Mouse (Mus musculus): ENCODE measurements around the gene Kcnma1.

Gene Kcnma1

DNA sequence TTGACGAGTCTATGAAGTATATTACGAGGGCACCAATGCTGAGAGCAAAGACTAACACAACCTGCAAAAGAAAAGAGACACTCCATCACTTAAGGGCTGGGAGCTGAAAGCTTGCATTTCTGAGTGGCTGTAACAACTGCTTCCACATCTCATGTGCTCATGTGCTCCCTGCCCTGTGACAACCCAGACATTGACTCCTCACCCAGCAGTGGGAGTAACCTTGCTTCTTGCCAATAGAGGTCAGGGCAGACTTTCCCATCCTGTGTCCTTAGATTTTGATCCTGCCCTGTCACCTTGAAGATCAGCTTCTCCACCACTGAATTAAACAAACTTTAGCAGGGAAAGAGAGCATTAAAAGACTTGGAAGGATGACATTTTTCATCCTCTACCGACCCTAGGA is 364.2 kb downstream of the Kcnma1 start:
- CTCF ChIA-PET = no interaction called here
- POLR2A ChIA-PET = interaction anchor here in 1 of 4 experiments (0.6 kb wide), 1 partner anchor 468 kb away, joined by 3 read pairs; no protein-coding TSS in a partner anchor

DNA sequence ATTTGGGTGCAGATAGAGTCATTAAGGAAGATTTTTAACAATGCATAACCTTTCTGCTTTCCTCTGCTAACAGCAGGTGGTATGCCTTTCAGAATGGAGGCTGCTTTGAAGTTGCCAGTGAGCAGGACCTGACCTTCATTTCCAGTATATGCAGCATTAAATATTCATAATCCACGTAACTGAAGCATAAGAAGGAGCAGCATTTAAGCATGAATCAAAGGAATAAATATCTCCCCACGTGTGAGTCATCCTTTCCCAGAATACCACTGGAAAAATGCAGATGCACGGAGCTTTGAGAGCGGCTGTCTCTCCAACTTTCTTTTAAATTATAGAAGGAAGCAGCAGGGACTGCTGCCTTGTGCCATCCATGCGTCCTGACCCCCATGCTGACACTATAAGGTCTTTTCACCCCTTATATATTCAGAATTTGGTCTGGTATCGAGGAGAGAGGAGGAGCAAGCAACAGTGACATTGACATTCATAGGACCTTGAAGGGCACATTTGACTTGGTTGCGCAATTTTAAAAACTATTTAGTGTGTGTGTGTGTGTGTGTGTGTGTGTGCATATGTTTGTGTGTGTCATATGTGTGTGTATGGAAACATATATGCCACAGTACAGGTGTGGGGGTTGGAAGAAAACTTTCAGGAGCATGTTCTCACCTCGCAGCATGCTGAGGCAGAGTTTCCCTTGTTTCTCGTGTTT is 368.8 kb downstream of the Kcnma1 start:
- POLR2A ChIA-PET = no interaction called here
- CTCF ChIA-PET = no interaction called here

GRCm38 (mm10) chr14:23643162-23643561 is 371.1 kb downstream of the Kcnma1 start:
- ChIA-PET POLR2A (no interaction called here), CTCF (no interaction called here)

DNA sequence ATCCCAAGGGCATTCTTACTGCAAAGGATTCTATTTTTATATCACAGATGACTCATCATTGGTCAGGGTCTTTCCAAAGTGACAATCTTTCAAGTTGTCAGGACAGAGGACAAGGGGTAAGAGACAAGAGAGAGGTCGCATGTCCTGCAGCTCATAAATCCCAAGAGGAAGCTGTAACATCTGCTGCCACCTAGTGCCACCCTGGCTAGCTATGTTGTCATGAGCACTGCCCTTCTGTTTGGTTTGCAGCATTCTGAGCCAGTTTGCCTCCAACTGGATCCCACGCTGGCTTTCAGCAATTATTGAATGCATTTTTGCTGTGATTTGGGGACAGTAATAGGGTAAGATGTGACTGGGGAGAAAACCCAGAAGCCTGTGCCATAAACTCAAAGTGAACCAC is 373.6 kb downstream of the Kcnma1 start:
- CTCF ChIA-PET = no interaction called here
- POLR2A ChIA-PET = no interaction called here

DNA sequence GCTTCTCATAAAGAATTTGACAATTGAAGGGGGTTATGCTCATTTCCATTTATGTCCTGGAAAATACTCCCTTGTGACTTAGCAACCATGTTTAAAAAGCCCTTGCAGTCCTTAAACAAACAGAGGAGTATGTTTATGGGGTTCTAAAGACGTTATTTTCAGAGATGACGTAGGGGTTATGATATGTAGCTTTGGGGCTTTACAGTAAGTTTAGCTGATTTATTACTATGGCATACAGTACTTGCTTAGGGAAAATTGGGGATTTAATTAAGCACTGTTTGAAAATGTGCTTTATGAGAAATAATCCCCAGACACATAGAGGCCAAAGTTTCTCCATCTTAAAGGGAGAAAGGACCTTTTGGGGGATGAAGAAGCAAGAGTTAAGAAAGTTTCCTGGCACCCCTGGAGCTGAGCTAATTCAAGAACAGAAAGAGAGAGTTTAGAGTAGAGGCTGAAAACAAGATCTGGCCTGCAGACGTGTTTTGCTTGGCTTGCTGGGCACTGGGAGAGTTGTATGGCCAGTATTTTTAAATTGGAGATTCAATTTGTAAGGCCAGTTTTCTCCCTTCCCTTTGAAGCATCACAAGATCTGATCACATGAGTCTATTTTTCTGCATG is 376.1 kb downstream of the Kcnma1 start:
- ChIA-PET POLR2A (no interaction called here), CTCF (interaction anchor here in 1 of 4 experiments (0.7 kb wide), 1 partner anchor 108 kb away, joined by 3 read pairs; no protein-coding TSS in a partner anchor)

- ChIA-PET POLR2A (no interaction called here), CTCF (interaction anchor here in 1 of 4 experiments (1.5 kb wide), 1 partner anchor 424 kb away, joined by 3 read pairs; no protein-coding TSS in a partner anchor)
Measured at GRCm38 (mm10) chr14:23635903-23636302, 378.4 kb downstream of the Kcnma1 start.

- CTCF ChIA-PET = no interaction called here
- POLR2A ChIA-PET = no interaction called here
Measured at GRCm38 (mm10) chr14:23633011-23633595, 381.2 kb downstream of the Kcnma1 start.

DNA sequence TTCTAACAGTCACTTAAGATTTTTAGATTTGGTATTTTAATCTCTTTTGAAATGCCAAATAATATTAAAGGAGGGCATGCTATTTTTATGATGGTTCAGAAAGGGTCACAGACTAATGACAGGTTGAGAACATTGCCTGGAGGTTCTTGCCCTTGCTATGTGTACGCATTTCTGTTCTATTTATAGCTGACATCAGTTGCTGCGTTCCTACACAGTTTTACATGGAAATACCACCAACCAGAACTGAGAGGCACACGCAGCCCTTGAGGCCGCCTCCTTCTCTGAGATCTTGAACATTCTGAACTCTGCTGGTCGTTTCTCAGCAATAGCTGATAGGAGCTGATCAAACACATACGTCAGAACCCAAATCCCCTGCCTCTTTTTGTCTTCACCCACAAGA is 387.4 kb downstream of the Kcnma1 start:
- ChIA-PET CTCF (no interaction called here), POLR2A (no interaction called here)

DNA sequence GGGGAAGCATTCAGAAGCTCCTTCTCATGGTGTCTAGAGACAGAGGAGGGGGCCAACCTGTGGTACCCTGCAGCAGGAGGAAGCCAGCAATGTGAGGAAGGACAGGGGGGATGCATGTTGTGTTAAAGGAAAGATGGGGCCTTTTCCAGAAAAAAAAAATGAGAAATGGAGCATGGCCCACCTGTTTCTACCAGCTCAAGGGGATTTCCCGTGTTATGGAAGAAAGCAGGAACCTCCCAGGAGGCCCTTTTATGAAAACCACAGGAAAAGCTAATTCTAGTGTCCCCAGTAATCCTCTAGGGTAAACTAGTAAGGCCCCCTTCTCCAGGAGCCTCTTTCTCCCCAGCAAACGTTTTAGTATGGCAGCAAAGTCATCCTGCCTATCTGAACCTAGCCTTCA is 388.2 kb downstream of the Kcnma1 start:
- POLR2A ChIA-PET = interaction anchor here in 1 of 4 experiments (0.5 kb wide), 1 partner anchor 1559 kb away, joined by 9 read pairs; no protein-coding TSS in a partner anchor
- CTCF ChIA-PET = no interaction called here

DNA sequence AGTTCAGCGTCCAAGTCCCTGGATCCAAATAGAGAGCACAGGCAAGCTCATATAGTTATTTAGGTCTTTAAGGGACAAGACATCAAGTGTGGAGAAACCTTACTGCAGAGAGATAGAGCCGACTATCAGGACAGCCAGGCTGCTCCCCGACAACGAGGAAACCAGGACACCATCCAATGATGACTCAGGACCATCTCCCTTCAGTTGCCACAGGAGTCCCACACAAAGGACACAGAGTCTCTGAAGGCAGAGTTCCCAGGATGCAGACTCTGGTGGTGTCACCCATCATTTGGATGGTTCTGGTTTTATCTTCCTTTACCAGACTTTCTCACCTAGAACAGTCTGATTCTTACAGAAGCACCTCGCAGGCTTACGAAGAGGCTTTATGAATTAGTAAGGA is 388.9 kb downstream of the Kcnma1 start:
- ChIA-PET POLR2A (interaction anchor here in 2 of 4 experiments (0.5 to 0.9 kb wide), 2 partner anchors 17 to 1560 kb away, joined by 3 to 9 read pairs; no protein-coding TSS in a partner anchor), CTCF (no interaction called here)

GRCm38 (mm10) chr14:23624455-23624854 is 389.8 kb downstream of the Kcnma1 start:
- POLR2A ChIA-PET = interaction anchor here in 1 of 4 experiments (0.9 kb wide), 1 partner anchor 16 kb away, joined by 3 read pairs; no protein-coding TSS in a partner anchor
- CTCF ChIA-PET = no interaction called here

DNA sequence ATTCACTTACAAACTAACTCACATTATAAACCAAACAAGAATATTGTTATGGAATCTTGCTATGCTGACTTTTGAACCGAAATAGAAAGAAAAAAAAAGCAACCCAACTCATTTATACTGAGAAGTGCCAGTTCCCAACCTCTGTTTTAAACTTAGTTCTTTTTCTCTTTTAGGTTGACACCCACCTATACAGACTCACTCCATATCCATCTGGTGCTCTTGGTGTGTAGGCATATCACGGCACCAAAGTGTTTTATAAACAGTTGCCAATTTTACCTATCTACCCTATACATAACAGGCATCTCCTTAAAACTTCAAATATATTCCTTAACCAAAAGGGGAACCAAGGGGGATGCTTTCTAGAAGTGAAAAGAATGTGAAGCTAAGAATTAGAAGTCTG is 393.6 kb downstream of the Kcnma1 start:
- ChIA-PET CTCF (no interaction called here), POLR2A (interaction anchor here in 1 of 4 experiments (0.6 kb wide), 1 partner anchor 18 kb away, joined by 3 read pairs; no protein-coding TSS in a partner anchor)

DNA sequence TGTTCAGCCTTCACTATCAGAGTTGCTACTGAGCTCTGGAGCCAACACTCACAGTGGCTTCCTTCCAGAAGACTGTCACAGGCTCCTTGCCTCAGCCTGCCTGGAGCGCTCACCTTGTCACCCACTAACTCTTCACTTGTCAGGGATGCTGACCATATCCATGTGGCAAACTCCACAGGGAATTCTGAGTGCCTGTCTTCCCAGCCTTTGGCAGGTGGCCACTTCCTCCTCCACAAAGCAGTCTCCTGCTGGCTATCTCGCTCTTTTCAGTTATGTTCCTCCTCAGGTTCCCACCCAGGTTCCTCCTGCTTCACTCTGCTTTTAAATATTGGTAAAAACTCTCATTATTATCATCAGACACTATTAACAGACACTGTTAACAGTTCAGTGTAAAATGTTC is 395.3 kb downstream of the Kcnma1 start:
- ChIA-PET CTCF (interaction anchor here in 1 of 4 experiments (0.6 kb wide), 1 partner anchor 287 kb away, joined by 3 read pairs; no protein-coding TSS in a partner anchor), POLR2A (interaction anchor here in 1 of 4 experiments (0.5 kb wide), 1 partner anchor 1341 kb away, joined by 4 read pairs; no protein-coding TSS in a partner anchor)

DNA sequence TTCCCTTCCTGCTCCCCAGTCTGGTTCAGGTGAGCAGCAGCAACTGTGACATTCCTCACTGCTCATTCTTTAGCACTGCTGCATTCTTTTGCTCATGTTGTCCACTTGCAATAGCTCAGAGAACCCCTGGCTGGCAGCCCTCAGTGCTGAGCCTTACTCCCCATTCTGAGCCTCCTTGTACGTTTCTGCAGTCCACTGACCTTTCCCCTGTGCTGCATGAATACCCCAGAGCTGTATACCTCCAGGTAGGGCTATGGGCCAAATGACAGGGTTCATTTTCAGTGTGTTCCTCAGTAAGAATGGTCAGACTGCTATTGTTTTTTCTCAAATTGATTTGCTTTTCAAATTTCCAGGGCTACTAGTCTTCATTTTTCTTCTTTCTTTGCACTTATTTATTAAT is 396.2 kb downstream of the Kcnma1 start:
- ChIA-PET CTCF (no interaction called here), POLR2A (no interaction called here)

GRCm38 (mm10) chr14:23610054-23610453 is 404.2 kb downstream of the Kcnma1 start:
- ChIA-PET CTCF (no interaction called here), POLR2A (interaction anchor here in 1 of 4 experiments (0.6 kb wide), 1 partner anchor 646 kb away, joined by 4 read pairs; no protein-coding TSS in a partner anchor)

- ChIA-PET CTCF (interaction anchor here in 1 of 4 experiments (0.7 kb wide), 1 partner anchor 1269 kb away, joined by 3 read pairs; no protein-coding TSS in a partner anchor), POLR2A (no interaction called here)
Measured at GRCm38 (mm10) chr14:23605740-23606139, 408.6 kb downstream of the Kcnma1 start.

DNA sequence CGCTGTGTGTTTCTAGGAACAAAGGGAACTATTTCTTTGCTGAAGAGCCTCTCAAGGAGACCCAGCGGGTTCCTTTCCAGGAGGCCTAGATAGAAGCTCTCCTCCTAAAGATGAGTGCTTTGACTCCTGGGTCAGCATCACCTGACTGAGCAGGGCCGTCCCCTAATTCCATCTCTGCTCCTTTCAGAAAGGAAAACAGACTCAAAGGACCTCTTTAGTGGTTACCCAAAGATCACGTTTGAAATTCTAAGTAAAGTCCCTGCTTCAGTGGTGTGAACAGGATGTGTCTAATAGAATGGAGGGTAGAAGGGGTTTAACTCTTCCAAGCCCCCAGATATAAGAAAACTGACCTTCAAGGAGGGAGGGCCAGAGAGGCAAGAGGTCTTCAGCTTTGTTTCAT is 411.4 kb downstream of the Kcnma1 start:
- CTCF ChIA-PET = no interaction called here

GRCm38 (mm10) chr14:23602054-23602453 is 412.2 kb downstream of the Kcnma1 start:
- CTCF ChIA-PET = no interaction called here
- POLR2A ChIA-PET = no interaction called here

More for the DNA sequence above, 411.4 kb downstream of the Kcnma1 start:
- POLR2A ChIA-PET = interaction anchor here in 1 of 4 experiments (0.5 kb wide), 1 partner anchor 17 kb away, joined by 3 read pairs; no protein-coding TSS in a partner anchor

DNA sequence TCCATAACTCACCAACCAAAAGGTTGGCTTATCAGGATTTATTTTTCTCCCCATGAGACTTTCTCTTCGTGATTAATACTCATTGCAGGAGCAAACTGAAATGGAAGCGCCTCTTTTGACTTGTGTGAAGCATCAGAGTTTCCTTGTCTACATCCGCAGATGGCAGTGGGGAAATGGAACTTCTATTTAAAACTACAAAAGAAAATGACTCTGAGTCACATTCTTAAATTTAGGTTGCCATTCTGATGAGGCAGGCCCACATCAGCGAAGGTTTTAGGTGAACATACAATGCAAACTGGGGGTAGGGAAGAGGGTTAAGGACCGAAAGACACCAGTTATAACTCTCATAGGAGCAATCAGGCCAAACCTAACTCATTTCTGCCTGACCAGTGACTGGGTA is 419.7 kb downstream of the Kcnma1 start:
- ChIA-PET POLR2A (no interaction called here), CTCF (interaction anchor here in 1 of 4 experiments (0.6 kb wide), 1 partner anchor 368 kb away, joined by 3 read pairs; no protein-coding TSS in a partner anchor)

- POLR2A ChIA-PET = interaction anchor here in 1 of 4 experiments (0.6 kb wide), 1 partner anchor 29 kb away, joined by 3 read pairs; no protein-coding TSS in a partner anchor
Measured at GRCm38 (mm10) chr14:23592826-23593447, 421.4 kb downstream of the Kcnma1 start.

More at GRCm38 (mm10) chr14:23592826-23593447, 421.4 kb downstream of the Kcnma1 start:
- CTCF ChIA-PET = interaction anchor here in 1 of 4 experiments (0.6 kb wide), 1 partner anchor 162 kb away, joined by 4 read pairs; no protein-coding TSS in a partner anchor
